Mouse (Mus musculus) olfactory bulb, adult 2 months (tissue): Measurements from ENCODE around the gene Agap2. TPM values are rescaled to one million over a fixed set of nuclear protein-coding genes. Genes with fewer than 3 reads are reported as not detected.
A peak's percentile ranks its signal among the peaks of the same experiment; 100 is the strongest.

ENCODE experiments used
- H3K27ac ChIP-seq: fragments of 200-500 bp; 2 replicates; pipeline ENCODE4 v1.5.1; 2012; ENCODE audit warnings: low read depth, low read length; ENCODE audit not compliant: insufficient read depth
- H3K4me1 ChIP-seq: fragments of 200-500 bp; 2 replicates; pipeline ENCODE4 v1.6.1; 2012; ENCODE audit warnings: low read length; ENCODE audit not compliant: control insufficient read depth, insufficient read depth
- H3K4me3 ChIP-seq: fragments of 200-500 bp; 2 replicates; pipeline ENCODE4 v1.5.1; 2012; ENCODE audit warnings: mild to moderate bottlenecking, low read depth, low read length, moderate library complexity; ENCODE audit not compliant: insufficient read depth
- CTCF ChIP-seq: fragments of 200-500 bp; IDR thresholded peaks from 2 replicates; pipeline ENCODE4 v1.5.1; 2012; ENCODE audit warnings: low read depth, mild to moderate bottlenecking, low read length, moderate library complexity; ENCODE audit not compliant: insufficient read depth
- POLR2A ChIP-seq: fragments of 200-500 bp; IDR thresholded peaks from 2 replicates; pipeline ENCODE4 v1.6.1; 2012; ENCODE audit warnings: mild to moderate bottlenecking, low read depth, low read length, moderate library complexity; ENCODE audit not compliant: insufficient read depth
- WGBS: fragments of 180-500 bp; shearing (Covaris S2); methylation state at CpG from one replicate; pipeline ENCODE4 v1.1.7; 2018; 5-methylcytosine and 5-hydroxymethylcytosine counted together
- polyA plus RNA-seq: library from polyadenylated mRNA; stranded (reverse); fragments of >200 nt; gene quantifications from 2 replicates; pipeline ENCODE4 v1.2.4, GENCODE M21; 2012; ENCODE audit warnings: low replicate concordance; ENCODE audit not compliant: missing spikeins, insufficient read depth, insufficient read length

Gene Agap2
- polyA plus RNA-seq, 1 experiment, result not detected

GRCm38 (mm10) chr10:127085633-127086032 lies 10.5 kb downstream of the Agap2 start:
- Histone ChIP-seq H3K27ac (no peak overlapping the region), H3K4me3 (no peak overlapping the region), H3K4me1 (peaks cover 50% of the 10 kb centered on the region)
- TF ChIP-seq CTCF (no peak), POLR2A (no peak)
- WGBS, result 56% methylated on average over 6 of the region's 6 CpGs

DNA sequence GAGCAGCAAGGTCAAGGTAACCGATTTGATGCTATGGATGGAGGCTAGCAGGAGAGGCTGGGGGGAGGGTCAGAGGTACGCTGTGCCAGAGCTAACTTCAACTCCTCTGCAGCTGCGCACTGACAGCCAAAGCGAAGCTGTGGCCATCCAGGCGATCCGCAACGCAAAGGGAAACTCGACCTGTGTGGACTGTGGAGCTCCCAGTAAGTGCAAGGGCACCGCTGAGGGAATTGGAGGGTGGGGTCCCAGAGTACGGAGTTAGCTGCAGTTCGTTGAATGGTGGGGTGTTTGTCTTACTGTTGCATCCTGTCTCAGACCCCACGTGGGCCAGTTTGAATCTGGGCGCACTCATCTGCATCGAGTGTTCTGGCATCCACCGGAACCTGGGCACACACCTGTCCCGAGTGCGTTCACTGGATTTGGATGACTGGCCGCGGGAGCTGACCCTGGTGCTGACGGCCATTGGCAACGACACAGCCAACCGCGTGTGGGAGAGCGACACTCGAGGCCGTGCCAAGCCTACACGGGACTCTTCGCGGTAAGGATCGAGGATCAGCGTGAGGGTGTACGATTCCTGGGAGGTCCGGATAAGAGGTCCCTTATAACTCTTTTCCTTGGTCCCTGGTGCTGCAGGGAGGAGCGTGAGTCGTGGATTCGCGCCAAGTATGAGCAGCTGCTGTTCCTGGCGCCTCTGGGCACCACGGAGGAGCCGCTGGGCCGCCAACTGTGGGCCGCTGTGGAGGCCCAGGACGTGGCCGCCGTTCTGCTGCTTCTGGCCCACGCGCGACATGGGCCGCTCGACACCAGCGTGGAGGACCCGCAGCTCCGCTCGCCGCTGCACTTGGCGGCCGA lies 15.7 kb downstream of the Agap2 start:
- Histone ChIP-seq H3K4me1 (peaks cover 63% of the 10 kb centered on the region), H3K27ac (0 out of 2 replicates have a peak overlapping the region, but pooled peaks have one; percentile 32), H3K4me3 (peak overlapping the region; percentile 9)
- WGBS, result 13% methylated on average over 57 of the region's 57 CpGs
- TF ChIP-seq CTCF (no peak), POLR2A (no peak)

- H3K27ac ChIP-seq, result 0 out of 2 replicates have a peak overlapping the region, but pooled peaks have one; percentile 32
- TF ChIP-seq CTCF (no peak), POLR2A (no peak)
- H3K4me3 ChIP-seq, result peak overlapping the region; percentile 9
- H3K4me1 ChIP-seq, result peaks cover 72% of the 10 kb centered on the region
- 12% methylated on average over 51 of the region's 51 CpGs for WGBS
Measured at GRCm38 (mm10) chr10:127091507-127092396, 16.7 kb downstream of the Agap2 start.

DNA sequence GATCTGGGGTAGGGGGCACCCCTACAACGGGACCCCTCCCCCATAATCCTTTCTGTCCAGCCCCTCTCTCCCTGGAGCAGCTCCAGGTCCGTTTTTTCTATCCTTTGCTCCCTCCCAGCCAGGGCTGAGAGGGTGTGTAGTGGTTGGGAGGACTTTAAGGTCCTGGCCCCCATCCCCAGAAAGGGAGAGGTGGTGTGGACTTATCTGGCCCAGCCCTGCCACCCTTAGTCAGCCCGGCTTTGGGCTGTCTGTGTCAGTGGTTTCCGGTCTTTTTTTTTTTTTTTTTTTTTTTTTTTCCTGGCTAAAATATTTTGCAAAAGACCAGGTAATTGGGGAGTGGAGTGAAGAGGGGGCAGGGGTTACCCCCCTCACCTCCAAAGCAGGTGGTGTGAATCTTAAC lies 17.7 kb downstream of the Agap2 start:
- Histone ChIP-seq H3K4me3 (no peak overlapping the region), H3K27ac (no peak overlapping the region), H3K4me1 (peaks cover 73% of the 10 kb centered on the region)
- 42% methylated on average over 4 of the region's 4 CpGs for WGBS
- TF ChIP-seq CTCF, result no peak
- TF ChIP-seq POLR2A, result no peak

- TF ChIP-seq POLR2A (no peak), CTCF (no peak)
- Histone ChIP-seq H3K4me1 (peaks cover 72% of the 10 kb centered on the region), H3K4me3 (no peak overlapping the region), H3K27ac (peak overlapping the region; percentile 35; the same call in 1 of the 2 replicates)
- WGBS, result 6% methylated on average over 7 of the region's 7 CpGs
Measured at GRCm38 (mm10) chr10:127094382-127094802, 19.3 kb downstream of the Agap2 start.

DNA sequence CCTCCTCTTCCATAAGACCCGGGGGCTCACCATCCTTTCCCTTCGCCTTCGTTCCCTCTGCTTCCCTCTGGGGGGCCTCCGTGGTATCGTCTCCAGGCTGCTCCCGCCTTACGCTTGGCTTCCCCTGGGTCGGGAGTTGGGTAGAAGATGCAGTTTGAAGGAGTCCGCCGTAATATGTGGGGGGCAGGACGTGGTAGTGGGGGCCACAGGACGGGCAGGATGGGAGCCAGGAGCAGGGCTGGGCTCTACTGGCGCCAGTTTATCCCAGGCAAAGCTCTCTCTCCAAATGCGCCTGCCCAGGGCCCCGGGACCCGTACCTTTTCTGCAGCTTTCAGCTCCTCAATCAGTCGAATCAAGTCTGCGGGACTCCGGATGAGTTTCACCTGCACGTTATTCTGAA lies 23.4 kb downstream of the Agap2 start:
- Histone ChIP-seq H3K27ac (no peak overlapping the region), H3K4me1 (peaks cover 43% of the 10 kb centered on the region), H3K4me3 (no peak overlapping the region)
- WGBS, result 68% methylated on average over 20 of the region's 20 CpGs
- TF ChIP-seq CTCF (no peak), POLR2A (no peak)

GRCm38 (mm10) chr10:127099191-127099590 lies 24.1 kb downstream of the Agap2 start:
- 86% methylated on average over 10 of the region's 10 CpGs for WGBS
- no peak overlapping the region for H3K27ac ChIP-seq
- H3K4me3 ChIP-seq, result no peak overlapping the region
- peaks cover 36% of the 10 kb centered on the region for H3K4me1 ChIP-seq
- TF ChIP-seq POLR2A (no peak), CTCF (no peak)

DNA sequence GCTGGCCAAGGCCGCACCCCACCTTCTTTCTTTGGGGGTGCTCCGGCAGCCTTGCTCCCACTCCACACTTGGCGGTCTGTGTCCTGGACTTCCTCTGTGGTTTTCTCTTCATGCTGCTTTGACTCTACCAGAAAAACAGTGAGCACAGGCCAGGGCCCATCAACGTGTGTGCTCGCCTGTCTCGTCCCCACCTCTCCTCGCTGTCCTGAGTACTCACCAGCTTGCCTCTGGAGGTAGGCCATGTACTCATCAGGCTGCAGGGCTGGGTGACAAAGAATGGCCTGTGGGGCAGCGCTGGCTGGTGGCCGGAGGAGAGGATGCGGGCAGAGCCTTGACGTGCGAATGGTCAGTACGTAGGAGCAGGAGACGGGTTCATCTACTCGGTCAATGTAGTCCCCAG lies 24.8 kb downstream of the Agap2 start:
- WGBS, result 91% methylated on average over 15 of the region's 15 CpGs
- no peak overlapping the region for H3K4me3 ChIP-seq
- TF ChIP-seq POLR2A (no peak), CTCF (no peak)

GRCm38 (mm10) chr10:127100414-127100813 lies 25.3 kb downstream of the Agap2 start:
- TF ChIP-seq CTCF (no peak), POLR2A (no peak)
- peaks cover 27% of the 10 kb centered on the region for H3K4me1 ChIP-seq
- H3K27ac ChIP-seq, result no peak overlapping the region
- H3K4me3 ChIP-seq, result no peak overlapping the region
- WGBS, result 91% methylated on average over 8 of the region's 8 CpGs

More for the DNA sequence above, 24.8 kb downstream of the Agap2 start:
- Histone ChIP-seq H3K4me1 (peaks cover 30% of the 10 kb centered on the region), H3K27ac (no peak overlapping the region)
